Mouse (Mus musculus) heart, adult 9 months (tissue): ENCODE measurements around the gene Ahnak2.

Experiments
- DNase-seq, 2 experiments: peaks; one replicate each; pipeline ENCODE4 v3.0.0; 2022; ENCODE audit warnings: low spot score in 2 of 2

Gene Ahnak2

DNA sequence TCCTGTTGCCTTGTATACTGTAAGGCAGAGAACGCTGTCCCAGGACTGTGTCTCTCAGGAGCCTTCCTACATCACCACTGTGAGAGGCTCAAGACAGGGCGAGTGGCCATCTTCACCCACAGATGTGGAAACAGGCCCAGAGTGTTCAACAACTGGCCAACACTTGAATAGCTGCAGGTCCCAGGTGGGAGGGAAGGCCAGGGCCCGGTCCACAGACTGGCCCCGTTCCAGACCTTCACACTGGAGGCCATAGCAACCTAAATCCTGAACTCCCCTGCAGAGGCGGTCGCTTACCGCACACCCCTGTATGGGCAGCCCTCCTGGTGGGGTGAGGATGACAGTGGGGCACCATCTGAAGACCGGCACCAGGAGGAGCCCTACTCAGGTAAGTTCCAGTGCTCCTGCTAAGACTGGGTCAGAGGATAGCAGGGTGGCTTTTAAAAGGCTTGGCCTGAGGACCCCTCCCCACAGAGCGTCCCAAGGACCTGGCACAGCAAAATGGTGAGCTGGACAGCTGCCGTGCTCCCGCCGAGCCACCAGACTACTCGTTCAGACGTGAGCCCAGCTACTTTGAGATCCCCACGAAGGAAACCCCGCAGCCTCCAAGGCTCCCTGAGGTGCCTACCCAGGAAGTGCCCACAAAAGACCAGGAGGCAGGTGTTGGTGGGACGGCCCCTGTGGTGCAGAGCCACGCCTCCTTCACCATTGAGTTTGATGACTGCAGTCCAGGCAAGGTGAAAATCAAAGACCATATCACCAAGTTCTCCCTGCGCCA, 67.4 kb downstream of the Ahnak2 start:
- no peak for DNase-seq

DNA sequence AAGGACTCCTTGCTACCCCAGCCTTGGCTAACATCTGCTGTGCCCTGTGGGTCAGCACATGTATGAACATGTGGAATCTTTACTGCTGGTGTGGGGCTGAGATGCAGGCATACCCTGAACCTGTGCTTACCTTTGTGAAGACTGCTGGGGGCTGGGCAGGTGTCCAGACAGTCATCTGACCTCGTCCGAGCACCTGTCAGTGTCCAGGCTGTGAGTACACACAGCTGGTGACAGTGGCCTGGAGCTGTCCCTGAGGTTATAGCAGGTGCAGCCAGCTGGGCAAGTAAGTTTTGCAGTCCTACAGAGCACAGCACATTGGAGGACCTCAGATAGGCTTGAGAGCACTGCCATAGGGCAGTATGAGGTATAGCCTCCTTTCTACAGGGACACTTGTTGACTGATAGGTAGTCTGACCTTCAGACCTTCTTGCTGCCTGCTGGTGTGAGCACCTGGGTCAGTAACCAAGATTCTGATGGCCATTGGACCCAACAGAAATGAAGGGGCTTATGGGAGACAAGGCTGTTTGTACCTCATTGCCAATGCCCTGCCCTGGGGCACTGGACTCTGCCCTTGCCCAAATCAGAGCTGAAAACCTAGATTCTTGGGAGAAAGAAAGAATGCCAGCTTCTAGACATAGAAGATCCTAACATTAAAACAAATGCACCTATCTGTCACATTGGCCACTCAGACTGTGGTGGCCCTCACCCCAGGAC, 68.2 kb downstream of the Ahnak2 start:
- no peak for DNase-seq

DNA sequence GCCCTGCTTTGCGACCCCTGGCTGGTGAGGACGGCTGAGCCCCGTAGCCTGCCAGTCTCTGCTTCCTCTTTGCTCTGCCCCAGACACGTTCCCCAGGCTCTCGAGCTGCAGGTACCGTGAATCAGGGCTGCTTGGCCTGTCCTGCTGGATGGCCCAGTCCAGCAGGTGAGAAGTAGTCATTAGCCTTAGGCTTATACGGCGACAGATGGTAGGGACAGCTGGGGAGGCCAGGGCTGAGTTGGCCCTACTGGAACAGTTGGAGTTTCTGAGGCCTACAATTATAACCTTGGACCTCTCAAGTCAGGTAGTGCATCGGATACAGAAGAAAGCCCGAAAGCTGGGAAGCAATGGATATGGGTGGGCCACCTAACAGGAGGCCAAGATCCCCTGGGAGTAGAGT, 69.9 kb downstream of the Ahnak2 start:
- no peak for DNase-seq

DNA sequence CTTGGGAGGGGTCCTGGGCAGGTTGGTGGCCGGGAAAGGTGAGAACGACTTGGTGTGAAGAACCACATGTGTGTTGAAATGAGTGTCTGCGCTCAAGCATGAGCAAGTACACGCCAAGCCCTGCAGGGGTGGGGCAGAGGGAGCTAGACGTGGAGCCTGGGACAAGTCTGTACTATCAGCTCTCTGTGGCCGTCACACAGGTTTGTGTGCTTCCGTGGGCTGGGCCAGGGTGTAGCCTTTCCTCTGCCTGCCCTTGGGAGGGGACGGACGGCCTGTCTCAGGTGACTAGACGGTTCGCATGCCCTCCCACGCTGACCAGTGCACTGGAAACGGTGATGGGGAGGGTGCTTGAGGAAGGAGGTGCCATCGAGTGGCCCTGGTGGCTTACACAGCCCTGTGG, 71.6 kb downstream of the Ahnak2 start:
- no peak for DNase-seq

DNA sequence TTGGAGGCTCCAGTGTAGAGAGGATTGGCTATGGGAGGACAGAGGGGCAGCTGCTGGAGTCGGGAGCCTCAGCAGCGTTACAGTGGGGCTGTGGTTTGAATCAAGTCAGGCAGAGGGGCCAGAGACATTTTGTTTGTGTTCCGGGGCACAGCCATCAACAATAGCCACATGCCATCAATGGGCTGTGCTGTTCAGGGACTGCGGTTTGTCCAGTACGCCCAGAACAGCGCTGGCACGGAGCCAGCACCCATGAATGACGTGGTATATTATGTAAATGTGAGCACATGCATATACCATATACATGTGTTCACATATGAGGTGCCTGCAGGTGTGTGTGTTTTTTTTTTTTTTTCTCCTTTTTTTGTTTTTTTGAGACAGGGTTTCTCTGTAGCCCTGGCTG, 74.7 kb downstream of the Ahnak2 start:
- no peak for DNase-seq

DNA sequence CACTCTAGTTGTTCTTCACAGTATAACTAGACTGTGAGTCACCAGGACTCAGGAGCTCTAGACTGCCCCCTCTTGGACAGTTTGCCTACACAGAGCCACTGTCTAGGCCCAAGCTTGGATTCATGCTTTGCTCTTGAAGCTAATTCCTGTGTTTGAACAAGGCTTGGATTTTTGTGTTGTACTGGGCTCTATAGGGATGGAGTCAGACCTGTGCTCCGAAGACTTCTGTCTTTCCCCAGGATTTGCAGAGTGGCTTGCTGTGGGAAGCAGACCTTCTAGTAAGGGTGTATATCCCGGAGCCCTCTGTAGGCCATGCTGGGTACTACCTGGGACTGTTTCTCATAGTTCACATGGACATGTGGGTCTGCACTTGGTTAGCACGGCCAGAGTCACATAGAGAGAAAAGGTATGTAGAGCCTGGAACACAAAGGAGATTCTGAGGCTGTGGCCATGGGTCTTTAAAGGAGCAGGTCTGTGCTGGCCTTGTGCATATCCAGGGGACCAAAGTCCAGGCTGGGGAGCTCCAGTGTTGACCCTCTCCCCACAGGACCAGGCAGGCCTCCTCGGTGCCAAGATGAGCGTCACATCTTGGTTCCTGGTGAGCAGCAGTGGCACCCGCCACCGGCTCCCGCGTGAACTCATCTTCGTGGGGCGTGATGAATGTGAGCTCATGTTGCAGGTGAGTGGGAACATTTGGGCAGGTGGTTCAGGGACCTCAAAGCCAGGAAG, 78.2 kb downstream of the Ahnak2 start:
- DNase-seq, result peak in 1 of 2 experiments; percentile 61

DNA sequence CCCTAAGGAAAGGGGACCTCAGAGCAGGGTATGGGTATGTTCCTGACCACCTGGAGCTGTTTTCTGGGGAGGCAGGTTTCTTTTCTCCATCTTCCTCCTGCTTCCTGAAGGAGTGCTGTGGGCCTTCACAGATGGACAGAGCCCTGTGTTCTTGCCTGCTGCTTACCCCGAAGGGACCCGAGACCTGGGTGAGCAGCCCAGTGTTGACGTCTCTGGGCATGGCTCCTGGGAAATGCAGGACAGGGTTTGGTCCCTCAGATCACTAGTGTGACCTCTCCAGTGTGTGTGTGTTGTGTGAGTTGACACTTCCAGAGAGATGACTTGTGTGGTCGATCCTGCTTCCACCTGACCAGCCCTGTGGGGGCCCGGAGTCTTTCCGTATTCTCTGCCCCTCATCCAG, 79.0 kb downstream of the Ahnak2 start:
- no peak for DNase-seq

DNA sequence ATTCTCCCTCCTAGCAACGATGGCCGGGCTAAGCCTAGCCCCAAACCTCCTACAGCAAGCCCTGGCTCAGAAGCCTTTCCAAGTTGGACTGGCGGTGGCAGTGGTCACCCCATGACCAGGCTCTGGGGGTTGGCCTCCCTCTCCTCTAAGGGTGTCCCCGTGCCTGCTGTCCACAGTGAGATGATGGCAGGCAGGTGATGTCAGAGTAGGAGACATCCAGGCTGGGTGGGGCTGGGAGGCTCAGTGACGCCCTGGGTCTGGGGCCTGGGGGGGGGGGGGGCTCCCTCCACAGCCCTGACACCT, 79.5 kb downstream of the Ahnak2 start:
- no peak for DNase-seq

DNA sequence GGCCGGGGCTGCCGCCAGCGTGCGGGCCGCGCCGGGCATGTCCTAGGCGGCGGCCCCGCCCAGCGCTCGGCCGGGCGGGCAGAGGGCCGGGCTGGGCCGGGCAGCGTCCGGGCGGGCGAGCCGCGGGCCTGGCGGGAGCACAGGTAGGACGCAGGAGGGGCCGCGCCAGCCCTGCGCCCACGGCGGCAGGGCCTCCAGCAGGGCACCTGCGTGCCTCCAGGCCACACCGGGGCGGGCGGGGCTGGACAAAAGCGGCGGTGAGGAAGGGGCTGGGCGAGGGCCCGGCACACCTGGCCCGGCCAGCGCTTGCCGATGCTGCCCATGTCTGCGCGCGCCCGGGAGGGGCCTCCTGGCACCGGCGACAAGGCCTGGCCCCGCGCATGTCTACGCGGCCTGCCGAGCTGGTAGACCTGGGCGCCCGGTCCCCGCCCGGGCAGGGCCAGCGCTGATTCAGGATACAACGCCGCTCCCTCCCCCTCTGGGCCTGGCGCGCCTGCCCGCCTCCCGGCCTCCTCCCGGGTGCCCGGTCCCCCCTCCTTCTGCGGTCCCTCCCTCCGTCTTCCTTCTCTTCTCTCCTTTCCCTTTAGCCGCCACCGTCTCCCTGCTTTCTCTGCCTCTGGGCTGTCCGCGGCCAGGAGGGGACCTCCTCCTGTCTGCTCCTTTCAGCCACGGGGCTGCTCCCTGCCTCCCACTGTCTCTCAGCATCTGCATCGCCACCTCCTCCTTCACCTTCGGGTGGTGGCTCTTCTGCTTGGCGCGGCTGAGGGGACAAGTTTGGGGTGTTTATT, 80.0 kb downstream of the Ahnak2 start:
- peak in 1 of 2 experiments; percentile 39 for DNase-seq
